Mouse (Mus musculus) MEL-GATA-1-ER (cell line): Measurements from ENCODE around the gene Gns.

Experiments
- DNase-seq: peaks from one replicate; pipeline ENCODE4 v3.0.0-alpha.2; 2012; ENCODE audit warnings: low read depth; ENCODE audit errors: extremely low read depth

Gene Gns

GRCm38 (mm10) chr10:121401005-121401404, 36.1 kb downstream of the Gns start:
- no peak for DNase-seq

DNA sequence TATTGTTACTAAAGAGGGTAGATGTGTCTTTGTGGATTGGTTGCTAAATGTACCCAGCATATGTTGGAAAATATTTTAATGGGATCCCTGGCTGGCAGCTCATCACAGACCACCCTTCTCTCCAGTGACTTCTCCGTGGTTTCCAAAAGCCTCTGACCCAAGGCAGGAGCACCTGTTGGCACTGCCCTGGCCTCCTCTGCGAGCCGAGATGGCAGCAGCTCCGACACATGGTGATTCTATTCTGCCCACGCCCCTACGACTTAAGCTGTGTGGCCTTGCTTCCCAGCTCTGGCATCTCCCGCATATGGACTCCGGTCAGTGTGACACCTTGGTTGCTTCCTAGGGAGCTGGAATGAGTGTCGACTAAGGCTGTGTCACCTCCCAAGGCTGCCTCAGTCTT, 38.2 kb downstream of the Gns start:
- DNase-seq = no peak

- DNase-seq = no peak
Observed at GRCm38 (mm10) chr10:121403946-121404345, 39.1 kb downstream of the Gns start.

- DNase-seq = no peak
Observed at GRCm38 (mm10) chr10:121409717-121410116, 44.8 kb downstream of the Gns start.

DNA sequence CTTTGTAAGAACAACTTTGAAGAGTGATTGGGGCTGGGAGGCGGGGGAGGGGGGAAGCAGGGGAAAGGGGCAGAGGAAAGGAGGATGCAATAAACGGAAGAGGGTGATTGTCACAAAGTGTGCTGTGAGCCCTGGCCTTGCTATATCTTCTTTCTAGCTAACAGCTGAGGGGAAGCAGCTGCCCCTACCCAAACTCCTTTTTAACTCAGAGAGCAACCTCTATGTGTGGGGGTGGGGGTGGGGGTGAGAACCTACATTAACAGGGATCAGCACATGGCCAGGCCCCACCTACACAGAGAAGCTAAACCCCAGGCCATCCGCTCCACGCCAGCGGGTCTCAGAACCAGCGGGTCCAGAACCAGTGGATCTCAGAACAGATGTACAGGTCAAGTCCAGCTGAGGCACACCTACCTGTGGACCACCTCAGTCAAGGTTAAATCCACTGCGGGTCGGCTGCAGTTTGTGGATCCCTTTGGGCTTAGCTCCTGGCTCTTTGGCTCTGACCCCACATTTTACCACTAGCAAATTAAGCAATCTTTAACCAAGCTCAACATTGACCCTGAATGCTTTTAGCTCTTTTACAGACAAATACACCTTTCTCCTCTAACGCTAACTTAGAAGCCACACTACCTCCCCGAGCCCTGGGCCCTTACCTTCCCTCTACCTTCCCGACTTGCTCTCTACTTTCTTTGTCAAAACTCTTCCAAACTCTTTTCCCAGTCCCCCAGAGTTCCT, 47.0 kb downstream of the Gns start:
- no peak for DNase-seq

DNA sequence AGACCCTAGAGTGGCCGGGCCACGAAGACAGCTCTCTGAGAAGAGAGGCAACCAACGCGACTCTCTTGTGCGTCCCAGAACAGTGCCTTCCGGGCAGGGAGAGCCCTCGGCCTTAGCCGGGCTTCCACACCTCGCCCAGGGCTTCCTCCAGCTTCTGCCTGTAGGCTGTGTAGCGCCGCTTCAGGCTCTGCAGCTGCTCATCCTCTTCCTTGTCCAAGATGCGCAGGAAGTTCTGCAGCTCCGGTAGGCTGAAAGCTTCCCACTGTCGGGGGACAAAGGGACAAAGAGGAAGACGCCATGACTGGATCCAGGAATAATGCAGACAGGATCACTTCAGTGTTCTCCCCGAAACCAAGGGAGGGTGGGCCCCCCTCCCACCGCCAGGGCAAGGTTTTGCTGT, 47.9 kb downstream of the Gns start:
- no peak for DNase-seq

DNA sequence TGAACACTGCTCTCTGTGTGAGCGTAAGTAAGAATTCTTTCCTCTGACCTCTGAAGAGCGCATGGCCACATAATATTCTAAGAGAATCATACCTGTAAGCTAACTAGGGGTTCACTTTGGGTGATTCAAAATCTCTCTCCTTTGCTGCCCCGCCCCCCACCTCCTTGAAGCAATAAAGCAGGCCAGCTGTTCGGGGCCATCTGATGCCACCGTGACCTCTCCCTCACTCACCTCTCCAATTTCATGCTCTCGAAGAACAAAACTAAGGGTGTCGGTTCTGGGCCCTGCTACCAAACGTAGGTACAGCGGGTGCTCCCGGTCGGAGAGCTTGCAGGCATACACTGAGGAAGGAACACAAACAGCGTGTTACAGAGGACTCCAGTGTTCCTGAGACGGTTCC, 49.2 kb downstream of the Gns start:
- no peak for DNase-seq

DNA sequence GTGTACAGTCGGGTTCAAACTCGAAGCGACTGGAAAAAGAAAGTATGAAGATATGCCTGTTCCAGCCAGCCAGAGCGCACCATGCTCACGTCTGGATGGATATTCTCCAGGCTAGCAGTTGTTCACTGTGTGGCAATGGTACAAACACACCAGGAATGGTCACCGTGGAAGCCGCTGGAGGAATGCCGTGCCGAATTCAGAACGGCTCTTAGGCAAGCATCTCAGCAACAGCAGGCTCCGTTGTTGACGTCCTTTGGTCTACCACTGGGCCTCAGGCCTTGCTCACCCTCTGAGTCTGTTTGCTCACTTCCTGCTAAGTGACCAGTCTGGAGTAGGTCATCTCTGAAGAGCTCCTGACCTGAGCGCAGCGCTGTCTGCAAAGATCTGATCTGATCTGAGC, 53.9 kb downstream of the Gns start:
- DNase-seq = no peak

GRCm38 (mm10) chr10:121419640-121420470, 55.0 kb downstream of the Gns start:
- no peak for DNase-seq

DNA sequence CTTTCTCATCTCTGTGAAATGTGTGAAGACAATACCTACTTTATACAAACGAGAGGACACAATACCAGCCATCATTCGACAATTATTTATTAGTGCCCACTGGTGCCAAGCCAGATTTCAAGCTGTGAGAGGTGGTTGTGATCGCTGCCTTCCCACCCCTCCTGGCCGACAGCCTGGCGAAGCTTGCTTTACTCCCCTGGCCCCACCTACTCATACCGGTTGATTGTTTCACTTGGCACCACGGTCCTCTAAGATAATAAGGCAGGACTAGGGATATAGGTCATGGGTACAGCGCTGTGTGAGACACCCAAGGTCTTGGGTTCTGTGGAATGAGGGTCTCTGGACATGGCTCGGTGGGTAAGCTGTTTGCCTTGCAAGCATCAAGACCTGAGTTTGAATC, 56.1 kb downstream of the Gns start:
- no peak for DNase-seq

GRCm38 (mm10) chr10:121421657-121422290, 56.9 kb downstream of the Gns start:
- DNase-seq = no peak

DNA sequence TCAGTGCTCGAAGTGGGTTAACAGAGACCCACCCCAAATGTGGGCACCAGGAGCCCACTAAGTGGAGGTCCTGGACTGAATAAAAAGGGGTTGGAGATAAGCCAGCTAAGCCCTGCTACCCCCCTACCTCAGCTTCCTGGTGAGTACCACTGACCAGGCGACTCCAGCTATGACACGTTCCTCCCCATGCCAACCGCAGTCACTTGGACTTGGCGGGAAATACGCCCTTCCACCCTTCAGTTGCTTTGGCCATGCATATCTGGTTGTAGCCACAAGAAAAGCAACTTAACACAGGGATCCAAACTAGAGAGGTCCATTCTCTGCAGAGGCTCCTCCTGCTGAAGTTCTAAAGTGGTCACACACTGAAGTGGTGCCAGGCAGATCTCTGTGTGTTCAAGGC, 57.4 kb downstream of the Gns start:
- DNase-seq = no peak

GRCm38 (mm10) chr10:121423541-121424349, 58.9 kb downstream of the Gns start:
- no peak for DNase-seq

GRCm38 (mm10) chr10:121424455-121424854, 59.6 kb downstream of the Gns start:
- DNase-seq = no peak

- no peak for DNase-seq
Observed at GRCm38 (mm10) chr10:121425079-121425478, 60.2 kb downstream of the Gns start.

- no peak for DNase-seq
Observed at GRCm38 (mm10) chr10:121425506-121426025, 60.7 kb downstream of the Gns start.

DNA sequence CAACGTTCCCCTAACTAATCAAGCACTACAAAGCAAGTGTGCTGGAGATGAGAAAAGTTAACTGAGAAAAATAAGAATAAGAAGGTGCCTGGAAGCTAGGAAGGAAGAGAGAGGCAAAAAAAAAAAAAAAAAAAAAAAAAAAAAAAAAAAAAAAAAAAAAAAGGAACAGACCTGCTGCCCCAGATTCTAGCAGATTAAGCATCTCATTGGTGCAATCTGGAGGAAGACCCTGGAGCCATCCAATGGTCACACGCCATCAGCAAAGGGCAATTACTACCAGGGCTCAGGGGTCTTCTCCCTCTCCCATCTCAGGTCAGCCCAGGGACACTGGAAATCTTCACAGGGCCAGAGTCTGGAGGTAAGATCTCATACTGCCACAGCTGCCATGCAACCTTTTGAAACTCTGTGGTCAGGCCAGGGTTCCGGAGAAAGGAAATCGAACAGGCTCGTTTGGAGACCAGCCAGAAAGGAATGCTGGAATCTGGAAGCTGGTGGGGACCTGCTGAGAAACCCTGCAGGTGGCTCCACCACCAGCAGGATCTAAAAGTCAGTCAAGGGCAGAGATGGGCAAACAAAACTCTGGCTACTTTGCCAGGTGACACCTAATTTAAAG, 61.7 kb downstream of the Gns start:
- no peak for DNase-seq

GRCm38 (mm10) chr10:121427136-121427535, 62.2 kb downstream of the Gns start:
- DNase-seq = no peak

DNA sequence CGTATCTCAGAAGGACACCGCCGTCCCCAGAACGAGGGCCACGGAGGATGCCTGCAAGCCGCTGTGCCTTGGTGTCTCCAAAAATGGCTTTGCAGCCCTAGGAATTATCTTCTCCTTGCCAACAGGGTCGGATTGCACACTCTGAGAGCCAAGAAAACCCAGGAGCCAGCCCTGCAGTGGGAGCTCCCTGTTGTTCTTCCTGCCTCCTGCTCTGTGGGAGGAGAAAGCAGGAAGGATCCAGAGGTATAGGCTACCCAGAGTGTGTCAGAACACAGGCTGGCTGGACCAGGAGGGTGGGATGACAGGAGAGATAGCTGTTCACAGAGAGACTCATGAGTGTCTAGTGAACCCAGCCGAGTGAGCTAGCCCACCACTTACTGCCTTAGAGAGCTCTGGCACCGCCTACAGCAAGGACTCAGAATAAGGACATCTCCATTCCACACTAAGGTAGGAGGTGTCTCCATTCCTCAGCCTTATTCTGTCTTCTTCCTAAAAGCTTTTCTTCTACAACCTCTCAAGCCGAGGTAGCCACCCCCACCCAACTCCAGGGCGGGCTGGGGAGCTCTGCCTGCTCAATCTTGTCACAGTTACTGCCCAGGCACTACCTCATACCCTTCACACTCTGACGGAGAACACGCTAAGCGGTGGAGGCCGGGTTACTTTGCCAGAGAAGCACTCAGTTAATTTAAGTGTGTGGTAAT, 63.3 kb downstream of the Gns start:
- no peak for DNase-seq

GRCm38 (mm10) chr10:121429089-121429488, 64.2 kb downstream of the Gns start:
- no peak for DNase-seq
